Mouse (Mus musculus) cerebellum, adult (tissue): ENCODE data around the gene Cdk20.

ENCODE experiments used
- ATAC-seq: cut with Nextera tagmentation; 2 replicates; pipeline ENCODE4 v1.9.2; 2017; ENCODE audit warnings: mild to moderate bottlenecking, moderate library complexity, mixed read lengths; ENCODE audit not compliant: insufficient number of reproducible peaks, low FRiP score, low TSS enrichment

The Cdk20 gene

GRCm38 (mm10) chr13:64421952-64422606 lies 10.0 kb upstream of the Cdk20 start:
- ATAC-seq, result no peak

GRCm38 (mm10) chr13:64422607-64422957 lies 9.5 kb upstream of the Cdk20 start:
- no peak for ATAC-seq

- ATAC-seq, result no peak
These were observed 7.8 kb upstream of the Cdk20 start for GRCm38 (mm10) chr13:64424347-64424746.

GRCm38 (mm10) chr13:64425280-64425679 lies 6.8 kb upstream of the Cdk20 start:
- ATAC-seq, result no peak

GRCm38 (mm10) chr13:64429328-64429727 lies 2.8 kb upstream of the Cdk20 start:
- no peak for ATAC-seq

- ATAC-seq, result no peak
These were observed 5.7 kb downstream of the Cdk20 start for GRCm38 (mm10) chr13:64437801-64438200.

GRCm38 (mm10) chr13:64438863-64439452 lies 6.8 kb downstream of the Cdk20 start:
- peak; percentile 65 for ATAC-seq

- no peak for ATAC-seq
These were observed 7.4 kb downstream of the Cdk20 start for GRCm38 (mm10) chr13:64439471-64439870.

- no peak for ATAC-seq
These were observed 8.5 kb downstream of the Cdk20 start for GRCm38 (mm10) chr13:64440592-64440991.

- ATAC-seq, result peak; percentile 56; the same call in 1 of the 2 replicates
These were observed 11.3 kb downstream of the Cdk20 start for GRCm38 (mm10) chr13:64443263-64443894.

- ATAC-seq, result no peak
These were observed 13.3 kb downstream of the Cdk20 start for GRCm38 (mm10) chr13:64445254-64445920.

GRCm38 (mm10) chr13:64447947-64448346 lies 15.8 kb downstream of the Cdk20 start:
- ATAC-seq, result peak; percentile 68; the same call in 1 of the 2 replicates

GRCm38 (mm10) chr13:64448729-64449128 lies 16.6 kb downstream of the Cdk20 start:
- ATAC-seq, result no peak

- ATAC-seq, result no peak
These were observed 18.1 kb downstream of the Cdk20 start for GRCm38 (mm10) chr13:64450001-64450794.

GRCm38 (mm10) chr13:64457225-64457978 lies 25.3 kb downstream of the Cdk20 start:
- 0 out of 2 replicates have a peak, but pooled peaks have one; percentile 27 for ATAC-seq

GRCm38 (mm10) chr13:64458181-64458580 lies 26.1 kb downstream of the Cdk20 start:
- peak; percentile 86 for ATAC-seq

- no peak for ATAC-seq
These were observed 30.5 kb downstream of the Cdk20 start for GRCm38 (mm10) chr13:64462581-64462980.

GRCm38 (mm10) chr13:64465166-64465565 lies 33.1 kb downstream of the Cdk20 start:
- ATAC-seq, result peak; percentile 79

- ATAC-seq, result no peak
These were observed 35.8 kb downstream of the Cdk20 start for GRCm38 (mm10) chr13:64467886-64468285.

- ATAC-seq, result no peak
These were observed 45.9 kb downstream of the Cdk20 start for GRCm38 (mm10) chr13:64477968-64478367.
